ENCODE assay signal across 10 mouse cellular contexts in the genomic region with DNA sequence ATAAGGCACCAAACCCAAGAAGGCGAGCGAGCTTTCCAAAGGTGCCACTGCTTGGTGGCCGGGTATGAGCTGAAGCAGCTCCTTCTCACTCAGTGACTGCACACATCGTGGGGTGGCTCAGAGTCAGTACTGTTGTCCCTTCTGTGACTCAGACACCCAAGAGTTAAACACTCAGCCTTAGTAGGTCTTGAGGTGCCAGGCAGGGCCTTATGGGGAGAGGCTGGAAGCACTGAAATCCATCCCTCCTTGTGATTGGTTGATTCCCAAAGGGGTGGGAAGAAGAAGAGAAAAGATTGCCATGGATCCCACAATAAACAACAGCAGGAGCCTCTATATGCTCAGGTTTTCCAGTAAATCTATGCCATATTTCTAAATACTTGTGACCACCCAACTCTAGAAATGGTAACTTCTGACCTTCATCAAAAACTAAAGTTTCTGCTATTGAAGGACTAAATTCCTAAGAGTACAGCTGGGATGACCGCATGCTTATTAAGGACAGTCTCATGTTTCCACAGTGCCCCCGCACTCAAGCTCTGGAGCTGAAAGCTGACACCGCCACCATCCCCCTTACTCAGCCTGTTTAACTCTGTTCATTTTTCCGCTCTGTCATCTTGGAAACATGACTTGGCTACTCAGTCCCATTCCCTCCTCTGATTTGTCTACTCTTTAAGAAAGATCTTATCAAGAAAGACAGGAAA.
DNase-seq lines count a peak whose midpoint lies in the region; ATAC-seq and TF ChIP-seq lines count a peak whose summit lies in the region.
"Had no signal": no experiment of that assay in that cellular context is flagged by ENCODE, and none has a peak within 500 bp of the region (broad histone marks: within the 10 kb centered on the region; RNA-seq: fewer than 3 reads in every experiment).

No protein-coding gene starts in this region.

- H3K4me3 ChIP-seq in kidney, embryonic 16.5 days (ENCODE audit: low read length), result no peak overlapping the region
- H3K4me3 ChIP-seq in limb, embryonic 14.5 days (replicated peaks; ENCODE audit: low read length), result no peak overlapping the region
- H3K4me3 ChIP-seq: hindbrain, embryonic 15.5 days; neural tube, embryonic 12.5 days had no signal

- peak overlapping the region; percentile 25 for H3K4me2 ChIP-seq in kidney, embryonic 16.5 days (replicated peaks; ENCODE audit: low read depth, low read length)
- 0 out of 2 replicates have a peak overlapping the region, but pooled peaks have one; percentile 8 for H3K4me2 ChIP-seq in limb, embryonic 14.5 days (replicated peaks; ENCODE audit: low read depth, low read length, severe bottlenecking)
- H3K4me2 ChIP-seq: hindbrain, embryonic 15.5 days had no signal

- intact Hi-C loops in gastrocnemius, postnatal 14 days (cut with DNase I; ENCODE audit: low total_unique reads), result loop anchor here (5.0 kb wide), 1 partner anchor 57 kb away; no protein-coding TSS in a partner anchor

- no peaks in the 10 kb centered on the region for H3K27me3 ChIP-seq in kidney, embryonic 16.5 days (ENCODE audit: insufficient read depth, low read length)
- no peaks in the 10 kb centered on the region for H3K27me3 ChIP-seq in limb, embryonic 14.5 days (ENCODE audit: control insufficient read depth, insufficient read depth, low read length)
- H3K27me3 ChIP-seq: hindbrain, embryonic 15.5 days; neural tube, embryonic 12.5 days had no signal

- no peak overlapping the region for H3K9ac ChIP-seq in kidney, embryonic 16.5 days (replicated peaks; ENCODE audit: low read length)
- H3K9ac ChIP-seq in limb, embryonic 14.5 days (ENCODE audit: low read depth, low read length, severe bottlenecking), result no peak overlapping the region
- H3K9ac ChIP-seq: hindbrain, embryonic 15.5 days; neural tube, embryonic 12.5 days had no signal

- H3K4me1 ChIP-seq in kidney, embryonic 16.5 days (ENCODE audit: insufficient read depth, low read length), result peaks cover 61% of the 10 kb centered on the region
- peaks cover 49% of the 10 kb centered on the region for H3K4me1 ChIP-seq in limb, embryonic 14.5 days (ENCODE audit: control insufficient read depth, insufficient read depth, low read length)

- no peak for DNase-seq in kidney, adult 9 months
- DNase-seq in R1 (ENCODE audit: low read depth, low spot score), result peak; percentile 74
- peak; percentile 73 for DNase-seq in gastrocnemius, postnatal 14 days
- peak; percentile 93 for DNase-seq in limb, embryonic 14.5 days (ENCODE audit: low spot score)
- DNase-seq in cerebellum, adult 11 months, result no peak
- no peak for DNase-seq in thymus, postnatal 36 days

- 33% methylated on average over 8 of the region's 8 CpGs for WGBS in kidney, embryonic 16.5 days
- 27% methylated on average over 8 of the region's 8 CpGs for WGBS in limb, embryonic 14.5 days

- peak; percentile 86 for ATAC-seq in kidney, embryonic 16.5 days (ENCODE audit: low FRiP score, low TSS enrichment)
- peak; percentile 84 for ATAC-seq in limb, embryonic 14.5 days (ENCODE audit: low FRiP score, low read depth)
- no peak for ATAC-seq in megakaryocyte-erythroid progenitor cell, adult 5-6 weeks (replicated peaks; ENCODE audit: low FRiP score, low TSS enrichment, poor library complexity, severe bottlenecking)

- no peak for TF ChIP-seq POLR2A in limb, embryonic 14.5 days (IDR thresholded peaks at IDR 0.05; ENCODE audit: borderline replicate concordance, extremely low read depth, insufficient read depth, insufficient read length)

- no peaks in the 10 kb centered on the region for H3K36me3 ChIP-seq in kidney, embryonic 16.5 days (ENCODE audit: insufficient read depth, low read length)
- no peaks in the 10 kb centered on the region for H3K36me3 ChIP-seq in limb, embryonic 14.5 days (ENCODE audit: control insufficient read depth, insufficient read depth, low read length)
- H3K36me3 ChIP-seq: hindbrain, embryonic 15.5 days; neural tube, embryonic 12.5 days had no signal

- peak overlapping the region; percentile 86 for H3K27ac ChIP-seq in kidney, embryonic 16.5 days (ENCODE audit: low read length)
- peak overlapping the region; percentile 85 for H3K27ac ChIP-seq in limb, embryonic 14.5 days (replicated peaks; ENCODE audit: low read depth, low read length)
- H3K27ac ChIP-seq: hindbrain, embryonic 15.5 days; neural tube, embryonic 12.5 days had no signal

- no peaks in the 10 kb centered on the region for H3K9me3 ChIP-seq in kidney, embryonic 16.5 days (ENCODE audit: low read length)
- no peaks in the 10 kb centered on the region for H3K9me3 ChIP-seq in limb, embryonic 14.5 days (ENCODE audit: control insufficient read depth, low read length)
- H3K9me3 ChIP-seq: hindbrain, embryonic 15.5 days; neural tube, embryonic 12.5 days had no signal

Comparison
In these comparisons a context has a peak if more than half of its experiments do, and no peak if none do; other contexts are left out.
1. DNase-seq: peak in R1 (single experiment), gastrocnemius, postnatal 14 days (single experiment) and limb, embryonic 14.5 days (single experiment); none in kidney, adult 9 months (single experiment), cerebellum, adult 11 months (single experiment) and thymus, postnatal 36 days (0 of 2).